Mouse (Mus musculus): ENCODE data around the gene Scamp2.

- TF ChIP-seq POLR2A (IDR thresholded peaks at IDR 0.05; ENCODE audit: borderline replicate concordance, control insufficient read depth, low read depth, low read length) = no peak
- no peak for TF ChIP-seq CTCF (IDR thresholded peaks at IDR 0.05; ENCODE audit: control insufficient read depth, insufficient read depth, low read length)
Observed at GRCm38 (mm10) chr9:57604875-57605274, 44.1 kb downstream of the Scamp2 start.
